Mouse (Mus musculus) liver, adult 2 months (tissue): ENCODE measurements at regions not wholly inside any gene's neighbourhood (a gene's known extent, or its start where the extent isn't known, plus 50 kb on each side); places are given as distances from the start of the nearest gene placed in this dataset.

ENCODE experiments used
- CTCF ChIP-seq: fragments of 200-500 bp; IDR thresholded peaks from 2 replicates; pipeline ENCODE4 v1.5.1; 2011; ENCODE audit warnings: low read depth, low read length, control low read depth
- POLR2A ChIP-seq: fragments of 200-500 bp; IDR thresholded peaks from 2 replicates; pipeline ENCODE4 v1.6.1; 2011; ENCODE audit warnings: low read length, control low read depth; ENCODE audit not compliant: insufficient read depth; ENCODE audit errors: extremely low read depth

DNA sequence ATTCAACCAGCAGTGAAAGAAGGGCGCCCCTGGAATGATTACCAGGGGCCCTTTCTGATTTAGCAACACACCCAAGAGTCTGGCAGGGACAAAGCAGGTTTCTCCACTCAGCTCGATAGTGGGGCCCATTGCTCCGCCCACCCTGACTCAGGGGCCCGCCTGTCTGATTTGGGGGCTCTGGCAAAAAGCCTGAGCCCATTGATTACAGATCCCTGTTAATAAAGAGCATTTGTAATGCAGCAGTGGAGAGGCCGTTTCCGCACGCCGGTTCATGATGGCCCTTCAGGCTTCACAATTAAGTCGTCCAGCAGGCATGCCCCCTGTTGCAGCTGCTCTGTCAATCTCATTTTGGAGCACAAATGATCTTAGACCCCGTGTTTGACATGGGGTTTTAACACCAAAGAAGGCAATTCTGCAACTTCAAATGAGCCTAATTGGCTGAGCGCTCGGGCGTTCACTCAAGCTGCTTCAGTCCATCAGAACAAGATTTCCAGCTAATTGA lies 259.0 kb downstream of the Sim1 start:
- TF ChIP-seq POLR2A (no peak), CTCF (no peak)
